Mouse (Mus musculus): ENCODE data around the gene Arid3b.

DNA sequence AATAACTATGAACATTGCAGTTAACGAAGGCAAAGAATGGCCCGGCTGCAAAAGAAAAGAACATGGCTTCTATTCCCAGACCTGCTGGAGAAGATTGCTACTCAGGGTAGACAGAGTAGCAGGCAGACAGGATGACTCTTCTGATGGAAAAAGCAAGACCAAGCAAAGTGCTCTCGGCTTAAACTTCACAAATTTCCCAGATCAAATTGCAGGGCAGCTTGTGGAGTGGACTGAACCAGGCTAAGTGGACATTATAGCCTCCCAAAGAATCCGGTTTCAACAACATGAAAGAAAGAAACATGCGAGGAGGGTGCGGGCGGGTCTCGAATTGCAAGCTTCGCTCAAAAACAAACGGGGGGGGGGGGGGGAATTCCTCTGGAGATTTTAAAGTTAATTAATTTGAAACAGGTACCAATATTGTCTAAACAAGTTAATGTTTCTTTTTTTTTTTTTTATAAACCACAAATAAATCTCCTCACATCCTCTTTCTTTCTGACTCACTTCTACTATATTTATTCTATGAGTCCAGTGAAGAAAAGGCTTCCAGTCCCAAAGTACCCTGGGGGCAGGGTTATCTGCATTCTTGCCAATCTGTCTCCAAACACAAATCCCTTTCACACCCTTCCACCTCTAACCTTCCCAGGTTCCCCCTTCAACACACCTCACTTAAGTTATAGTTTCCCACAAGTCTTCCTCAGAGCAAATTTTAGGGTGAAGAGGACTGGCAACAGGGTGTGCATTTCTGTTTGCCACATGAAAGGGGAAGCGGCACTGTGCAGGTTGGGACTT, 1.8 kb downstream of the Arid3b start:
- TF ChIP-seq POLR2A (IDR thresholded peaks at IDR 0.05; ENCODE audit: control insufficient read depth, extremely low read depth, insufficient read depth, low read length, poor library complexity): no peak
- no peak for TF ChIP-seq CTCF (IDR thresholded peaks at IDR 0.05; ENCODE audit: borderline replicate concordance, control insufficient read depth, extremely low read depth, insufficient read depth, low read length, poor library complexity)
